Mouse (Mus musculus) thymus, adult 2 months (tissue): Measurements from ENCODE around the gene Ell. TPM values are rescaled to one million over a fixed set of nuclear protein-coding genes. Genes with fewer than 3 reads are reported as not detected.
A peak's percentile ranks its signal among the peaks of the same experiment; 100 is the strongest.

Source experiments
- DNase-seq: peaks from one replicate; pipeline ENCODE4 v3.0.0; 2021
- H3K27ac ChIP-seq: fragments of 200-500 bp; 2 replicates; pipeline ENCODE4 v1.5.1; 2012; ENCODE audit warnings: low read length, control low read depth; ENCODE audit not compliant: control insufficient read depth, insufficient read depth
- H3K27me3 ChIP-seq: fragments of 200-500 bp; 2 replicates; pipeline ENCODE4 v1.6.1; 2012; ENCODE audit warnings: mild to moderate bottlenecking, low read length, moderate library complexity, mixed read lengths; ENCODE audit not compliant: control insufficient read depth, insufficient read depth
- H3K36me3 ChIP-seq: fragments of 200-500 bp; 2 replicates; pipeline ENCODE4 v1.6.1; 2012; ENCODE audit warnings: mild to moderate bottlenecking, low read length, moderate library complexity; ENCODE audit not compliant: control insufficient read depth, insufficient read depth
- H3K4me1 ChIP-seq: fragments of 200-500 bp; replicated peaks from 2 replicates; pipeline ENCODE4 v1.6.1; 2012; ENCODE audit warnings: low read length; ENCODE audit not compliant: control insufficient read depth, insufficient read depth
- H3K4me3 ChIP-seq: fragments of 200-500 bp; 2 replicates; pipeline ENCODE4 v1.5.1; 2012; ENCODE audit warnings: mild to moderate bottlenecking, low read length, control low read depth, moderate library complexity; ENCODE audit not compliant: control insufficient read depth, insufficient read depth
- CTCF ChIP-seq: fragments of 200-500 bp; IDR thresholded peaks from 2 replicates; pipeline ENCODE4 v1.5.1; 2012; ENCODE audit warnings: mild to moderate bottlenecking, control low read depth, low read length, moderate library complexity, borderline replicate concordance; ENCODE audit not compliant: control insufficient read depth, poor library complexity, insufficient read depth; ENCODE audit errors: extremely low read depth
- POLR2A ChIP-seq: fragments of 200-500 bp; IDR thresholded peaks from 2 replicates; pipeline ENCODE4 v1.6.1; 2012; ENCODE audit warnings: mild to moderate bottlenecking, low read length, control low read depth, moderate library complexity; ENCODE audit not compliant: control insufficient read depth, poor library complexity, insufficient read depth; ENCODE audit errors: extremely low read depth
- WGBS: fragments of 180-500 bp; shearing (Covaris S2); methylation state at CpG from one replicate; pipeline ENCODE4 v1.1.7; 2018; 5-methylcytosine and 5-hydroxymethylcytosine counted together
- polyA plus RNA-seq: library from polyadenylated mRNA; depleted of rRNA; stranded (reverse); fragments of >200 nt; gene quantifications from 2 replicates; pipeline ENCODE4 v1.2.3, GENCODE M21; 2012

Ell gene
- polyA plus RNA-seq, 1 experiment, result 40.2 TPM

DNA sequence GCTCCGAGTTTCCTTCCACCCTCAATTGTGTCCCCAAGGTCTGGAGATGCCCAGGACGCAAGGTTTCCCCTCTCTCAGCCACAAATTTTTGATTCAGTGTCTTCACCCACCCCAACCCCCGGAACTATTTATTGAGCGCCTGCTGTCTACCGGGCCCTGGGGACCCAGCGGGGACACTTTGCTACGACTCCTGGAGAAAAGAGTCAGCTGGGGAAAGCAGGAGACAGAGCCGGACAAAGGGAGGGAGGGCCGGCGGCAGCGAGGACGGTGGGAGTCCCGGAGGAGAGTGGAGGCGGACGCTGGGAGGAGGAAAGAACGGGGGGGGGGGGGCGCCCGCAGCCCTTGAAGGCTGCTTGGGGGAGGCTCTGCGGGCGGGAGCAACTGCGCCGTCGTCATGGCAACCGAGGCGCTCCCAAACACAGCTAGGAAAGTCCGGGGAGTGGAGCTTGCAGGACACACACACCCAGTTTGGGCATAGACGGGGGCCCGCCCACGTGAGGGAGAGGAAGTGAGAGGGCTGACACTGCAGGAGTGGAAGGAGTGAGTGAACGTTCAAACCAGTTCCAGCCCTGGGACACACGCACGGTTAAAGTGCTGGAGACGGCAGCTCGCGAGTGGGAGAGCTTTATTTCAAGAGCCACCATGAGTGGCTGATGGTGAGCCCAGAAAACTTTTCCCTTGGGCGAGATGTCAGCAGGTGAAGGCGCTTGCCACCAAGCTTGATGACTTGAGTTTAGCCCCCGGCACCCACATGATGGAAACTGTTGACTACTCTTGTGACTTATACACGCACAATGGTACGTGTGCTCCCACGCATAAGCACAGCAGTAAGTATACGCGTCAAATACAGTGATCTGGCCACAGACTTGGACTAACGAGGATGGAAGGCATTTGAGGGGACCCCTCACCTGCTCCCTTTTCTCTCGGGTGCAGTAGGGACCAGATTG lies 70.9 kb downstream of the Ell start:
- Histone ChIP-seq H3K36me3 (no peaks in the 10 kb centered on the region), H3K27ac (peak overlapping the region; percentile 86), H3K4me3 (peak overlapping the region; percentile 44), H3K4me1 (peaks cover 46% of the 10 kb centered on the region), H3K27me3 (no peaks in the 10 kb centered on the region)
- DNase-seq, result peak; percentile 81
- TF ChIP-seq POLR2A, result peak; percentile 15
- TF ChIP-seq CTCF, result no peak
- WGBS, result 1% methylated on average over 44 of the region's 45 CpGs

DNA sequence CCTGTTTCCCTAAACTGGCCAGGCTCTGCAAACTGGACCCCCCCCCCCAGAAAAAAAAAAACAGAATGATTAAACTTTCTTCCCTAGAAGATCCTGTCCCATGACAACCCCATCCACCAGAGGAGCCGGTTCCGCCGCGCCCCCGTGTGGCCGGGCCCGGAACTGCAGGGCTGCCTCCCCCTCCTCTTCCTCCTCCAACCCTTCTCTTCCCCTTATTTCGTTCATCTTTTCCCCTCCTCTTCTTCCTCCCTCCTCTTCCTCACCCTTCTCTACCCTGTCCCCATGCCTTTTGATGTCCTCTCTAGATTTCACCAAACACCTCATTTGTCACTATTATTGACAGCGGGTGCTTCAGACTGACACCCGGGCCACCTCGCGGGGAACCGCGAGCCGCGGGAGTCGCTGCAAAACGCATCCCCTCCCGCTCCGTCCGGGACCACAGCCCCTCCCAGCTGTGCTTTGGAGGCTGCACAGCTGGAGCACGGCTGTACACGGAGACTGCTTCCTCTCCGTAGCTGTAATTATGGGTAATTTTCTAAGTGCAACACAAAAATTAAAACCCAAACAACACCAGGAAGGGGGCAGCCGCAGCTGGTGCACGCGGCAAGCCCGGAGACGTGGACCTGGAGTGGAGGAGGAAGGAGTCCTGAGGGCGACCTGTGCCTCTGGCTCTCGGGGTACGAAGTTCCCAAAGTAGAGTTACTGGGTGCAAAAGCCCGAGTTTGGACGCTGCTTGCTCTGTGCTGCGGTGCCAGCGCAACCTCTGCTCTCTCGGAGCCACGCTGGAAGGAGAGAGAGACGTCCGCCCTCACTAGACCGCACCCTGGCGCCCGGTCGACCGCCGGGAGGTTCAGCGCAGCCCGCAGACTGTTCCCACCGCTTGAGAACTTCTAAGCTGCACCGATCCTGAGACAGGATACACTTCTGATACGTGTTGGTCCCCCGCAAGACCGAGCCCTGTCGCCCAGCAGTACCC lies 71.8 kb downstream of the Ell start:
- peak; percentile 92 for DNase-seq
- TF ChIP-seq POLR2A (no peak), CTCF (peak; percentile 95)
- Histone ChIP-seq H3K36me3 (no peaks in the 10 kb centered on the region), H3K4me1 (peaks cover 46% of the 10 kb centered on the region), H3K4me3 (peak overlapping the region; percentile 59), H3K27ac (peak overlapping the region; percentile 86), H3K27me3 (no peaks in the 10 kb centered on the region)
- under 1% methylated on average over 54 of the region's 54 CpGs for WGBS

DNA sequence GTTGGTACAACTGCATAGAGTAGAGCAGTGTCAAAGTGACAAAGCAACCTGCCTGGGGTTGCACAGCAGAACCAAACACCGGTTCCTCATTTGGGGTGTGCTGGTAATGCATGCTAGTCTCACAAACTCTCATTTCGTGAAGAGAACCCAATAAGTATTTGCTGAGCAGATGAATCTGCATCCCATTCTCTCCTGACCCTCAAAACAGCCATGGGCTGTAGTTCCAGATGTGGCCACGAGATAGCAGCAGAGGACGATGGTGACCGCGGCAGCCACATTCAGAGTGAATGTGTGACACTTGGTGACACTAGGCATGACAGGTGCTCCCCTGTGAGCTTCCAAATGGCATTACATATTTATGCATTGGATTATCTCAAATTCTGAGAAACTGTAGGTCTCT lies 72.6 kb downstream of the Ell start:
- H3K27me3 ChIP-seq, result no peaks in the 10 kb centered on the region
- TF ChIP-seq CTCF (peak; percentile 79; the same call in 1 of the 2 replicates), POLR2A (no peak)
- WGBS, result 0% methylated on average over 6 of the region's 6 CpGs
- no peaks in the 10 kb centered on the region for H3K36me3 ChIP-seq
- DNase-seq, result peak; percentile 93
- H3K27ac ChIP-seq, result peak overlapping the region; percentile 60
- H3K4me1 ChIP-seq, result peaks cover 42% of the 10 kb centered on the region
- peak overlapping the region; percentile 59 for H3K4me3 ChIP-seq

DNA sequence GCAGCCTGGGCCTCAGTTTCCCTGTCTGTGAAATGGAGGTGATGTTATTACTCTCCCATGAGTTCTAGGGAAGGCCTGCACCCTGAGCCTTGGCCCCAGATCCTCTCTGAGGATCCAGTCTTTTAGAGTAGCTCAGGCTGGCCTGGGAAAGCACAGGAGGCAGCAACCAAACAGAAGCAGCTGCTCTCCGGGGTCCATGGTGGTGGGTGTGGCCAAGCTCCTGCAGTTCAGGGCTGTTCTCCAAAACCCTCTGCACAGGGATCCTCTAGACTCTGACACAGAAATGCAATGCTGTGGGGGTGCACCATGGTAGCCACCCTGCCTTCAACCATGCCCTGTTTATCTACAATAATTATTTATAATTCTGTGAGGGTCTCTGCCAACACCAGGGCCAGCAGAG lies 74.5 kb downstream of the Ell start:
- Histone ChIP-seq H3K36me3 (no peaks in the 10 kb centered on the region), H3K27me3 (no peaks in the 10 kb centered on the region), H3K27ac (no peak overlapping the region), H3K4me3 (no peak overlapping the region), H3K4me1 (peaks cover 28% of the 10 kb centered on the region)
- 30% methylated on average over 1 of the region's 1 CpGs for WGBS
- TF ChIP-seq POLR2A (no peak), CTCF (no peak)
- DNase-seq, result no peak

DNA sequence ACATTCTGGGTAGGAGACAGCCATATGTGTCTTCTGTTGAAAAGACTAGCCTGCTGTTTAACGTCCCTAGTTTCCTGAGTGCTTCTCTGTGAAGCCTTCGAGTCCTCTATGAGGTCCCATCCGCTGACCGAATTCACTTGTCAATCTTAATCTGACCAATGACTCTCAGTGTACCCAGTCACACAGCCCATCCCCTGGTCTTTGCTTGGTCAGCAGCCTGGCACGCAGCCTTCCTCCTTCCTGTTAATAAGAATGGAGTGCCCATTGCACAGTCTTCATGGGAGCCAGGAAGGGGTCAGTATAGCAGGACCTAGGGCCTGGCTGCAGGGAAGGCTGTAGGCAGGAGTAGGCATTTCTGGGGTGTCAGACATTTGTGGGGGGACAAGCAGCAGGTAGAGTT lies 75.2 kb downstream of the Ell start:
- 50% methylated on average over 5 of the region's 5 CpGs for WGBS

DNA sequence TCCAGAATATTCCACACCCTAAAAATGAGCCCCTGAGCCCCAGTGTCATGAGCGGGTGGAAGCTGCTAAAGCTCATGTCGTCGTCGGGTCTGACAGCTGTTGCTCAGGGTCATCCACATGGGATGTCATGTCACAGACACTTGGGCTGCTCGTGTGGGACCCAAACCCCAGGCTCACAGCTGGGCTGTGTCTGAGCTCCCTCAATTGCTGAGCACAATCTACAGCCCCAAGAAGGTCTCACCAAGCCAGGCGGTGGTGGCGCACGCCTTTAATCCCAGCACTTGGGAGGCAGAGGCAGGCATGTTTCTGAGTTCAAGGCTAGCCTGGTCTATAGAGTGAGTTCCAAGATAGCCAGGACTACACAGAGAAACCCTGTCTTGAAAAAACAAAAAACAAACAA lies 76.0 kb downstream of the Ell start:
- no peak overlapping the region for H3K27ac ChIP-seq
- no peaks in the 10 kb centered on the region for H3K27me3 ChIP-seq
- no peaks in the 10 kb centered on the region for H3K36me3 ChIP-seq
- 94% methylated on average over 8 of the region's 8 CpGs for WGBS
- peaks cover 19% of the 10 kb centered on the region for H3K4me1 ChIP-seq
- H3K4me3 ChIP-seq, result no peak overlapping the region
- TF ChIP-seq CTCF, result no peak
- TF ChIP-seq POLR2A, result no peak
- no peak for DNase-seq

More for the DNA sequence above, 75.2 kb downstream of the Ell start:
- H3K36me3 ChIP-seq, result no peaks in the 10 kb centered on the region
- no peaks in the 10 kb centered on the region for H3K27me3 ChIP-seq
- peaks cover 24% of the 10 kb centered on the region for H3K4me1 ChIP-seq
- no peak for DNase-seq
- TF ChIP-seq POLR2A, result no peak
- TF ChIP-seq CTCF, result no peak
- no peak overlapping the region for H3K4me3 ChIP-seq
- no peak overlapping the region for H3K27ac ChIP-seq
